ENCODE assay signal across 9 mouse cellular contexts in genomic region chr1:171322012-171322411, GRCm38 (mm10). TPM values are rescaled to one million over a fixed set of nuclear protein-coding genes. Genes with fewer than 3 reads are reported as not detected.
DNase-seq lines count a peak whose midpoint lies in the region; ATAC-seq and TF ChIP-seq lines count a peak whose summit lies in the region.
"Had no signal": no experiment of that assay in that cellular context is flagged by ENCODE, and none has a peak within 500 bp of the region (broad histone marks: within the 10 kb centered on the region; RNA-seq: fewer than 3 reads in every experiment).

No protein-coding gene starts in this region.

- TF ChIP-seq EP300 in ES-Bruce4 (IDR thresholded peaks at IDR 0.05; ENCODE audit: insufficient read depth, low read depth, low read length) = no peak

- TF ChIP-seq POLR2A in ES-Bruce4 (IDR thresholded peaks at IDR 0.05; ENCODE audit: insufficient read depth, low read length) = no peak

- H3K27me3 ChIP-seq in forebrain, embryonic 16.5 days (replicated peaks; ENCODE audit: control insufficient read depth, insufficient read depth, low read length) = no peaks in the 10 kb centered on the region; the same call in 1 of the 2 replicates
- H3K27me3 ChIP-seq in forebrain, embryonic 15.5 days = no peaks in the 10 kb centered on the region
- H3K27me3 ChIP-seq in ES-Bruce4 (ENCODE audit: control insufficient read depth, insufficient read depth, low read length, poor library complexity, severe bottlenecking) = no peaks in the 10 kb centered on the region
- no peaks in the 10 kb centered on the region for H3K27me3 ChIP-seq in liver, embryonic 13.5 days

- H3K9ac ChIP-seq in forebrain, embryonic 16.5 days (replicated peaks; ENCODE audit: low read depth, low read length) = no peak overlapping the region
- H3K9ac ChIP-seq in forebrain, embryonic 15.5 days (replicated peaks) = no peak overlapping the region
- H3K9ac ChIP-seq in ES-Bruce4 (ENCODE audit: low read depth, poor library complexity, severe bottlenecking) = no peak overlapping the region
- H3K9ac ChIP-seq in liver, embryonic 13.5 days = 0 out of 2 replicates have a peak overlapping the region, but pooled peaks have one; percentile 20

- 0 out of 2 replicates have a peak, but pooled peaks have one; percentile 33 for ATAC-seq in forebrain, embryonic 16.5 days
- no peak for ATAC-seq in forebrain, embryonic 15.5 days (replicated peaks)
- ATAC-seq in liver, embryonic 13.5 days (ENCODE audit: low read depth) = peak; percentile 43; the same call in 1 of the 2 replicates

- no peaks in the 10 kb centered on the region for H3K9me3 ChIP-seq in forebrain, embryonic 16.5 days (ENCODE audit: control insufficient read depth, low read length)
- H3K9me3 ChIP-seq in forebrain, embryonic 15.5 days = no peaks in the 10 kb centered on the region
- no peaks in the 10 kb centered on the region for H3K9me3 ChIP-seq in ES-Bruce4 (replicated peaks; ENCODE audit: control insufficient read depth, insufficient read depth, low read length, poor library complexity, severe bottlenecking)
- no peaks in the 10 kb centered on the region for H3K9me3 ChIP-seq in liver, embryonic 13.5 days (replicated peaks)

- H3K4me1 ChIP-seq in forebrain, embryonic 16.5 days (replicated peaks; ENCODE audit: control insufficient read depth, insufficient read depth, low read length) = peaks cover 3% of the 10 kb centered on the region
- peaks cover 10% of the 10 kb centered on the region for H3K4me1 ChIP-seq in forebrain, embryonic 15.5 days
- H3K4me1 ChIP-seq in ES-Bruce4 (ENCODE audit: control insufficient read depth, insufficient read depth, low read length) = peaks cover 3% of the 10 kb centered on the region
- H3K4me1 ChIP-seq in liver, embryonic 13.5 days (replicated peaks) = peaks cover 8% of the 10 kb centered on the region

- no peak overlapping the region for H3K4me3 ChIP-seq in forebrain, embryonic 16.5 days (replicated peaks; ENCODE audit: low read length)
- no peak overlapping the region for H3K4me3 ChIP-seq in forebrain, embryonic 15.5 days
- no peak overlapping the region for H3K4me3 ChIP-seq in ES-Bruce4 (ENCODE audit: low read depth, low read length)
- no peak overlapping the region for H3K4me3 ChIP-seq in liver, embryonic 13.5 days (replicated peaks)

- no peak for TF ChIP-seq CTCF in ES-Bruce4 (IDR thresholded peaks at IDR 0.05; ENCODE audit: low read depth, low read length)

- WGBS in forebrain, embryonic 16.5 days = 100% methylated on average over 1 of the region's 1 CpGs
- 79% methylated on average over 1 of the region's 1 CpGs for WGBS in forebrain, embryonic 15.5 days
- 67% methylated on average over 1 of the region's 1 CpGs for WGBS in liver, embryonic 13.5 days (ENCODE audit: insufficient replicate concordance)

- no peak overlapping the region for H3K27ac ChIP-seq in forebrain, embryonic 16.5 days (ENCODE audit: low read length)
- no peak overlapping the region for H3K27ac ChIP-seq in forebrain, embryonic 15.5 days (replicated peaks)
- H3K27ac ChIP-seq in ES-Bruce4 (ENCODE audit: insufficient read depth, low read length) = peak overlapping the region; percentile 7
- H3K27ac ChIP-seq in liver, embryonic 13.5 days = no peak overlapping the region; the same call in 1 of the 2 replicates

- no peaks in the 10 kb centered on the region for H3K36me3 ChIP-seq in forebrain, embryonic 16.5 days (ENCODE audit: control insufficient read depth, insufficient read depth)
- H3K36me3 ChIP-seq in forebrain, embryonic 15.5 days = 0 out of 2 replicates have a peak, but pooled peaks cover 3% of the 10 kb centered on the region
- no peaks in the 10 kb centered on the region for H3K36me3 ChIP-seq in ES-Bruce4 (ENCODE audit: control insufficient read depth, insufficient read depth, low read length, poor library complexity, severe bottlenecking)
- no peaks in the 10 kb centered on the region for H3K36me3 ChIP-seq in liver, embryonic 13.5 days

- DNase-seq in kidney, adult 11 months = peak; percentile 62
- no peak for DNase-seq in liver, embryonic 13.5 days
- DNase-seq in spleen, adult 12 weeks (ENCODE audit: low spot score) = no peak
- DNase-seq in cerebellum, adult 18-20 months = no peak
- DNase-seq in layer of hippocampus, postnatal 14 days (ENCODE audit: low spot score in 2 of 2) = no peak
- DNase-seq: heart, postnatal 36 days had no signal

- no peak overlapping the region for H3K4me2 ChIP-seq in forebrain, embryonic 16.5 days (ENCODE audit: low read length)
- H3K4me2 ChIP-seq in forebrain, embryonic 15.5 days (replicated peaks) = no peak overlapping the region
- H3K4me2 ChIP-seq in liver, embryonic 13.5 days = no peak overlapping the region

RNA-seq across cellular contexts. Expression of gene Dedd, which starts 6.9 kb away (rescaled TPM):
- 55.5 and 61.7 TPM in 2 replicates for polyA plus RNA-seq in forebrain, embryonic 16.5 days (2015; fragmentation: Nextera tagmentation; extraction: Ambion mirVana)
- 56.6 and 57.3 TPM in 2 replicates for polyA plus RNA-seq in forebrain, embryonic 15.5 days (2015; fragmentation: Nextera tagmentation; extraction: Ambion mirVana)
- polyA plus RNA-seq in ES-Bruce4 (2011; ENCODE audit: insufficient read depth, insufficient read length, low read depth, missing spikeins) = 45.2 and 49.8 TPM in 2 replicates
- polyA plus RNA-seq in liver, embryonic 13.5 days (2015; fragmentation: Nextera tagmentation; extraction: Ambion mirVana) = 20.3 and 22.7 TPM in 2 replicates
- 10 to 100 TPM; 32.4 to 32.7 TPM for total RNA-seq in layer of hippocampus, postnatal 14 days (2021)

RNA-seq across cellular contexts. Expression of gene Nit1, which starts 23.4 kb away (rescaled TPM):
- polyA plus RNA-seq in forebrain, embryonic 16.5 days (2015; fragmentation: Nextera tagmentation; extraction: Ambion mirVana) = 55.7 and 62.7 TPM in 2 replicates
- polyA plus RNA-seq in forebrain, embryonic 15.5 days (2015; fragmentation: Nextera tagmentation; extraction: Ambion mirVana) = 57.8 and 62.0 TPM in 2 replicates
- polyA plus RNA-seq in ES-Bruce4 (2011; ENCODE audit: insufficient read depth, insufficient read length, low read depth, missing spikeins) = 42.9 and 52.0 TPM in 2 replicates
- 24.1 and 29.1 TPM in 2 replicates for polyA plus RNA-seq in liver, embryonic 13.5 days (2015; fragmentation: Nextera tagmentation; extraction: Ambion mirVana)
- 10 to 100 TPM; 40.5 to 41.4 TPM for total RNA-seq in layer of hippocampus, postnatal 14 days (2021)

RNA-seq across cellular contexts. Expression of gene Pfdn2, which starts 23.5 kb away (rescaled TPM):
- 118 and 156 TPM in 2 replicates for polyA plus RNA-seq in forebrain, embryonic 16.5 days (2015; fragmentation: Nextera tagmentation; extraction: Ambion mirVana)
- polyA plus RNA-seq in forebrain, embryonic 15.5 days (2015; fragmentation: Nextera tagmentation; extraction: Ambion mirVana) = 146 and 149 TPM in 2 replicates
- polyA plus RNA-seq in ES-Bruce4 (2011; ENCODE audit: insufficient read depth, insufficient read length, low read depth, missing spikeins) = 177 and 182 TPM in 2 replicates
- polyA plus RNA-seq in liver, embryonic 13.5 days (2015; fragmentation: Nextera tagmentation; extraction: Ambion mirVana) = 60.9 and 66.8 TPM in 2 replicates
- 100 to 1,000 TPM; 123 to 135 TPM for total RNA-seq in layer of hippocampus, postnatal 14 days (2021)

RNA-seq across cellular contexts. Expression of gene Ufc1, which starts 27.2 kb away (rescaled TPM):
- 93.5 and 102 TPM in 2 replicates for polyA plus RNA-seq in forebrain, embryonic 16.5 days (2015; fragmentation: Nextera tagmentation; extraction: Ambion mirVana)
- polyA plus RNA-seq in forebrain, embryonic 15.5 days (2015; fragmentation: Nextera tagmentation; extraction: Ambion mirVana) = 105 and 110 TPM in 2 replicates
- 59.8 and 66.0 TPM in 2 replicates for polyA plus RNA-seq in ES-Bruce4 (2011; ENCODE audit: insufficient read depth, insufficient read length, low read depth, missing spikeins)
- 53.3 and 57.1 TPM in 2 replicates for polyA plus RNA-seq in liver, embryonic 13.5 days (2015; fragmentation: Nextera tagmentation; extraction: Ambion mirVana)
- total RNA-seq in layer of hippocampus, postnatal 14 days (2021) = 100 to 1,000 TPM; 112 TPM

RNA-seq across cellular contexts. Expression of gene Usp21, which starts 34.2 kb away (rescaled TPM):
- polyA plus RNA-seq in forebrain, embryonic 16.5 days (2015; fragmentation: Nextera tagmentation; extraction: Ambion mirVana) = 126 and 130 TPM in 2 replicates
- 132 and 135 TPM in 2 replicates for polyA plus RNA-seq in forebrain, embryonic 15.5 days (2015; fragmentation: Nextera tagmentation; extraction: Ambion mirVana)
- 48.4 and 51.2 TPM in 2 replicates for polyA plus RNA-seq in ES-Bruce4 (2011; ENCODE audit: insufficient read depth, insufficient read length, low read depth, missing spikeins)
- 25.8 and 26.7 TPM in 2 replicates for polyA plus RNA-seq in liver, embryonic 13.5 days (2015; fragmentation: Nextera tagmentation; extraction: Ambion mirVana)
- total RNA-seq in layer of hippocampus, postnatal 14 days (2021) = 10 to 100 TPM; 49.2 to 53.6 TPM
